Mouse (Mus musculus) C2C12 (cell line): ENCODE results near the gene Fmo1.

ENCODE experiments used
- CTCF ChIP-seq: IDR thresholded peaks from one replicate; pipeline ENCODE4 v1.5.1; 2011; ENCODE audit not compliant: control insufficient read depth, insufficient read depth, insufficient read length
- FOSL1 ChIP-seq: IDR thresholded peaks from one replicate; pipeline ENCODE4 v1.8.0; 2011; ENCODE audit warnings: mild to moderate bottlenecking, low read length; ENCODE audit not compliant: poor library complexity, insufficient read depth, severe bottlenecking
- MAX ChIP-seq: IDR thresholded peaks from one replicate; pipeline ENCODE4 v1.6.1; 2011; ENCODE audit warnings: mild to moderate bottlenecking, control low read depth
- MYOD1 ChIP-seq: IDR thresholded peaks from one replicate; pipeline ENCODE4 v1.6.1; 2011; ENCODE audit warnings: low read depth; ENCODE audit not compliant: control insufficient read depth, insufficient read length
- MYOG ChIP-seq: IDR thresholded peaks from one replicate; pipeline ENCODE4 v1.6.1; 2011; ENCODE audit not compliant: control insufficient read depth, insufficient read length; ENCODE audit errors: extremely low read depth
- USF1 ChIP-seq: IDR thresholded peaks from one replicate; pipeline ENCODE4 v1.6.1; 2011; ENCODE audit warnings: low read depth, mild to moderate bottlenecking, control low read depth, moderate library complexity

DNA sequence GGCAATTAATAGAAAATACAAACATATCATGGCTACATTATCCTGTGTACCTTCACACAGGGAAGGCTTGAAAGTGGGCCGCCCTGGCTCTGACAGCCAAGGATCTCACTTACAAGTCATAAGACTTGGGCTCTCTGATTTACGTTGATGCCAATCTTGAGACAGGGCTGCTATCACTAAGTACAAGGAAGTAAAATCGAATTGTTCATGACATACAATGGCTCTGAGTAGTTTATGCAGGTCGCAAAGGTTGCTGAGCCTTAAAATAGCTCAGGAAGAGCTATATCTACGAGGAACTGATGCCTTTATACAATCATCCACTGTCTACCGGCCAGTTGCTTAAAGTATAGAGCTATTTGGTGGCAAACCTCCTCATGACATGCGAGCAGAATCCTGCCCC, 4.6 kb upstream of the Fmo1 start:
- TF ChIP-seq CTCF: no peak
- no peak for TF ChIP-seq USF1
- TF ChIP-seq MYOG: no peak
- no peak for TF ChIP-seq MYOD1
- no peak for TF ChIP-seq MAX
- TF ChIP-seq FOSL1: no peak
